Mouse (Mus musculus): ENCODE data around the gene Chka.

Gene Chka

GRCm38 (mm10) chr19:3889096-3889495 lies 37.5 kb downstream of the Chka start:
- DNase-seq = no peak

DNA sequence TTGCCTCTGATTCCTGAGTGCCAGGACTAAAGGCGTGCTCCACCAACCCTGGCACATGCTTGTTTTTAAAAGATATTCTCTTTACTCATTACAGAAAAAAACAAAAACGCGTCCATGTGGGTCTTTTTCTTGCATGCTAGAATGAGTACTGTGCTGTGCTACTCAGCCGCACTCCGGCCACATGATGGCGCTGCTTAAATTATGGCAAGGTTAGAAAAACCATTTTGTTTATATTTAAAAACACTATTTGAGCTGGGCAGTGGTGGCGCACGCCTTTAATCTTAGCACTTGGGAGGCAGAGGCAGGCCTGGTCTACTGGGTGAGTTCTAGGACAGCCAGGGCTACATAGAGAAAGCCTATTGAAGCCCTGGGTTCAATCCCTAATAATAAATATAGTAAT lies 38.6 kb downstream of the Chka start:
- DNase-seq = peak in 1 of 2 experiments; percentile 62

GRCm38 (mm10) chr19:3893545-3894116 lies 42.1 kb downstream of the Chka start:
- DNase-seq = no peak

- DNase-seq = no peak
Measured at GRCm38 (mm10) chr19:3894294-3894693, 42.7 kb downstream of the Chka start.

- no peak for DNase-seq
Measured at GRCm38 (mm10) chr19:3895171-3895631, 43.6 kb downstream of the Chka start.

- DNase-seq = no peak
Measured at GRCm38 (mm10) chr19:3896208-3896607, 44.6 kb downstream of the Chka start.

DNA sequence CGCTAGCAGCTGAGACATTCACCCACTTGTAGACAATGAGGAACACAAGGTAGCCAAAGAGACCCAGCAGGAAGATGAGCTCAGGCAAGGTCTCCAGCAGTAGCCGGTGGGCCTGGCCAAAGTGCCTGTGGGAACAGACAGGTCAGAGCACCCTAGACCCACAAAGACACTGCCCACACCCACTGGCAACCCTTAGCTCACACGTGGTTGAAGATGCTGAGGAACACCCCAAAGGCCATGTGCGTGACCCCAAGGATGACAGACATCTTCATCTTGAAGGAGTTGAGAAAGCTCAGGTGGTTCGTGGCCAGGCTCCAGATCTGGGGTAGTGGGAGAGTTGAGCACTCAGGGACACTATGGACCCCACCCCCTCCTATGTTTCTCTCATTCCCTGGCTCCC lies 46.0 kb downstream of the Chka start:
- DNase-seq = no peak

GRCm38 (mm10) chr19:3898952-3899351 lies 47.4 kb downstream of the Chka start:
- DNase-seq = no peak

DNA sequence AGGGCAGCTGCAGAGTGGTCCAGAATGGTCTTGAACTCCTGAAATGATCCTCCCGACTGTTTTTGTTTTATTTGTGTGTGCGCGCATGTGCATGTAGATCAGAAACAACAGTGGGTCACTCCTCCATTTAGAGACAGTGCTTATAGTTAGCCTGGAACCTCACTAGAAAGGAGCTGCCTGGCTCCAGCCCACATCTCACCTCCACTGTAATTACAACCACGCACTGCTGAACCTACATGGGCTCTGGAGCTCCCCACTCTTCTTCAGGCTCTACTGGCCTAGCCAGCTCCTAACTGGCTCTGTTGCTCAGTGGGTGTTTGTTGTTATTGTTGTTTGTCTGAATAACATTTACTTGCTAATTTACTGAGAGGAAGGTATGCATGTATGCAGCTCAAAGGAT lies 48.0 kb downstream of the Chka start:
- no peak for DNase-seq

DNA sequence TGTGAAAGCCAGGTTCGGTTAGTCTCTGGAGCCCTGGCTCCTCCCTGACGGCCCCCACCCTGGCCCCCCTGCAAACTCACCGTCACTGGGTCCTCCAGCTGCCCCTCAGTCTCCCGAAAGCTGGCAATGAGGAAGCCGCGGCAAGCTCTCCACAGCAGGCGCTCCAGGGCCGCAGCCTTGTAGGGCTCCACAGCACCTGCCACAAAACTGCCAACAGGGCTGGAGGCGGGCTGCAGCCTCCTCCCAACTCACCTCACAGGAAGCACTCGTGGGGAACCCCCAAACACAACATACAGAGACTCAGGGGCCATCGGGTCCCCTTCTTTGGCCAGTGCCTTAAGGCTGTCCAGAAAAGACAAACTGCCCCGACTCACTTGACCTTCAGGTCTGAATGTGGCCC lies 51.4 kb downstream of the Chka start:
- DNase-seq = no peak

- no peak for DNase-seq
Measured at GRCm38 (mm10) chr19:3903648-3904362, 52.2 kb downstream of the Chka start.

GRCm38 (mm10) chr19:3904363-3904675 lies 52.7 kb downstream of the Chka start:
- no peak for DNase-seq

- peak; percentile 58 to 60 for DNase-seq
Measured at GRCm38 (mm10) chr19:3905261-3905969, 53.8 kb downstream of the Chka start.

DNA sequence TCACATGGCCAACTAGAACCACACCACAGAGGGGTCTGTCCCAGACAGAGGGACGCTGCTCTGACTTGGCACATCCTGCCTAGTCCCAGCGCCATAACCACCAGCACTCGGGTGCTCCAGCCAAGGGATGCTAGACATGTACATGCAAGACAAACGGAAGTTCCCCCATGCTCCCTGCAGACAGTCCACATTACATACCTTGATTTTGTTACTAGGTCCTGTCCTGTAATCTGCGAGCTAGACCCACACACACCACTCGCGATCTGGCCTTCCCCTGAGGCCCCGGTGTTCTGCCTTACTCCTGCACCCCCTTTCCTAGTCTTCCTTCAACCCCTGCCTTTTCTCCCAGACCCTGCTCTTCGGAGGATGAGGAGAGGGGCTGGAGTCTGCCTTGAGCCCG lies 54.8 kb downstream of the Chka start:
- no peak for DNase-seq

GRCm38 (mm10) chr19:3906795-3907786 lies 55.5 kb downstream of the Chka start, which contains the start of gene Tcirg1:
TSS of gene Tcirg1 (minus strand) at chr19:3907133.
- peak; percentile 92 to 93 for DNase-seq

DNA sequence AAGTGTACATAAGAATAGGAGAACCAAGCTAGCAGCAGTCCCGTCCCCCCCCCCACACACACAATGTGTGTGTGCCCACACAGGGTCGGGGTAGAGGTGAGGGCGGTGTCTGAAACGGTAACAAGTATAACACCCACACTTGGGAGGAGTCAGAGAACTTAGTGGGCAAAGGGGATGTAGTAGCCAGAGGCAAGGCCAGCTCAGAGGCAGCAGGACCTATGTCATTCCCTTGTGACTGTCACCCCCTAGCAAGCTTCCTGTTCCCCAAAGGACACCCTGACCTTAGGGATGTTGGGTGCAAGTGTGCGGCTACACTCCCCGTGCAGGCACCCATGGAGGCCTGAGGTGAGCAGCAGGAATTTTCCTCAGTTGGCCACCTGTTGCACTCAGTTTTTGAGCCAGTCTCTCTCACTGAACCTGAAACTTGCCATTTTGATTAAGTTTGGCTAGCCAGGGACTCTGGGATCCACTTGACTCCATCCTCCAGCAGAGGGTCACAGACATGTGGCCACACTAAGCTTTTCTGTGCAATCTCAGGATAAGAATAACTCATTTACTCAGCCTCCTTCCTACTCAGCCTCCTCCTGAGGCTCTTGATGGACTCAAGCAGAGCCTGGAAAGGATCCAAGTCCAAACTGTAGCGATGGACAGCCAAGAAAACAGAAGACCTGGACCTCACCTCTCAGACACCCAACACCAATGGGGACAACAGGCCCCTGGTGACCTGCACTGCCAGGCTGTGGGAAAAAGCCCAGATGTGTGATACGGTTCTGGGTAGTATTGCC lies 56.5 kb downstream of the Chka start:
- no peak for DNase-seq

DNA sequence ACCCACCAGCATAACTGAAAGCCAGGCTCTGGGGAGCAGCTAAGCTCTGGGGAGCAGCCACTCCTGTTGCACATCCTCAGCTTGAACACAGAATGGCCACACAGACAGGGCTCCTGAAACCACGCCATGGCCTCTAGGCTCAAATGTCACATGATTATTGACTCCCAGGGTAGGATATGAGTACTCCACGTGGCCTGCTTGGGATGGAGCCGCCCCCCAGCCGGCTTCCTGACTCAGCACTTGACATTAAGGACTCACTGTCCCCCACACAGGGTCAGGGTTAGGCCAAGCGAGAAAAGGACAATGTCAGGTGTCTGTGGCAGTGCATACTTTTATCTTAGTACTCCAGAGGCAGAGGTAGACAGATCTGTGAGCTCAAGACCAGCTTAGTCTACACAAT lies 58.6 kb downstream of the Chka start:
- peak in 1 of 2 experiments; percentile 33 for DNase-seq

GRCm38 (mm10) chr19:3912337-3913204 lies 61.0 kb downstream of the Chka start, which contains the start of gene Ndufs8:
TSS of gene Ndufs8 (minus strand) at chr19:3912774.
- DNase-seq = peak; percentile 93 to 98

GRCm38 (mm10) chr19:3913692-3914091 lies 62.1 kb downstream of the Chka start:
- DNase-seq = no peak

DNA sequence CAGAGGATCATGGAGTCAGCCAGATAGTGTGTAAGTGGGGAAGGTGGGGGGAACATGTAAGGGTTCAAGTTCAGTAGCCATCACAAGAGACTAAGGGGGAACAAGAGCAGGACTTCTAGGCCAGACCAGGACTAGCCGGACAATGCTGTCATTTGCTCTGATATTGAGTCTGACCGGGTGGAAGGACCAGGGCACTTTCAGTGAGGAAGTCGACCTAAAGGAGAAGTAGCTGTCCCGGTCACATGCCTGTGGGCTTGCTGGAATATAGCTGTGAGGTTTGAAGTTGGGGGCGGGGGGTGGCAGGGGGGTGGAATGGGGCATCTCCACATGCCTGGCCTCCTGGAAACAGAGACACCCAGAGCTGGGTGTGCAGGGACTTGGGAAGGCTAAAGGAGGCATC lies 63.0 kb downstream of the Chka start:
- no peak for DNase-seq

DNA sequence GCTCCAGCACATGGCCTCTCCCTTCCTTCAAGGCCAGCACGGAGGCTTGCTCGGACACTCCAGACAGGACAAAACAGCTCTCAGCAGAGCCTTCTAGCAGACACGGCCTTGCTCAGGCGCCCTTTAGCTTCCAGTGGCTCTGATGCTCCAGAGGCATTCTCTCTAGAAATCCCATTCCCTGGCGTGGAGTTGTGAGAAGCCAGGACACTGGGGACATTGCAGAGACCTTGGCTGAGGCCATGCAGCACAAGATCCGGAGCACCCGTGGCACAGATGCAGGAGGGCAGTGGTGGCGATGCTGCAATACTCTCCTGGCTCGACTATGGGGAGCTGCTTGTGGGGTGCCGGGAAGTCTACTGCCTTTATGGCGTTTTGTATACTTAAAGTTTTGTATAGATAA lies 65.2 kb downstream of the Chka start:
- no peak for DNase-seq

Data from kidney, postnatal 36 days (tissue).